Mouse (Mus musculus): ENCODE results near the gene Tdp2. TPM values are rescaled to one million over a fixed set of nuclear protein-coding genes. Genes with fewer than 3 reads are reported as not detected.

Gene Tdp2
- 30.7 and 35.8 TPM in 2 replicates for polyA plus RNA-seq (2015; fragmentation: Nextera tagmentation; extraction: Ambion mirVana)

DNA sequence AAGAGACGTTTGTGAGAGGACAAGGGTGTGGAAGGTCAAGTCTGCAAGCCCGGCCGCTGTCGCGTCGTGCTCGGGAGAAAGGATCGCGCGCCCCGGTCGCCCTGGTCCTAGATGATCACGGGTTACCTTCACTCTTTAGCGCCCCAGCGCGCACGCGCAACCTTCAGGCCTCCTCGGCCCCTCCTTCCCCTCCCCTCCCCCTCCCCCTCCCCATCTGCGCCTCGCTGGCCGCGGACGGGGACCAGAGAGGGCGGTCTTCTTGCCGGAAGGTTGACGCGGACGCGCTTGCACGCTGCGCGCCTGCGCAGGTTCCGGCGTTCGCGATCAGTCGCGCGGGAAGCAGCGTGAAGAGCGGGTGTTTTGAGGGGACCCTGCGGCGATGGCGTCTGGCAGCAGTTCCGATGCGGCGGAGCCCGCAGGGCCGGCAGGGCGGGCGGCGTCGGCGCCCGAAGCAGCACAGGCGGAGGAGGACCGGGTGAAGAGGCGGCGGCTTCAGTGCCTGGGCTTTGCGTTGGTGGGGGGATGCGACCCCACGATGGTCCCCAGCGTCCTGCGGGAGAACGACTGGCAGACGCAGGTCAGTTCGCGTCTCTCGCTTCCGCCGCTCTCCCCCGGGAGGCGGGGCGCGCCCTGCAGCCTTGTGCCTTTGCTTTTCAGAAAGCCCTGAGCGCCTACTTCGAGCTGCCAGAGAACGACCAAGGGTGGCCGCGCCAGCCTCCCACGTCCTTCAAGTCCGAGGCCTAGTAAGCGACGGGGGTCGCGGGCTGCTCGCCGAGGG, at the start of gene Tdp2, which contains the start of gene Acot13:
Gene Tdp2 (plus strand): TSS at position 327 of the 778 bp plus-strand sequence.
Gene Acot13 (minus strand): TSS at position 188 of the 778 bp plus-strand sequence.
- no peaks in the 10 kb centered on the region for H3K9me3 ChIP-seq (replicated peaks)
- peak within 1 kb of the TSS; percentile 79 for H3K9ac ChIP-seq (replicated peaks)
- under 1% methylated on average over 90 of the region's 90 CpGs for WGBS
- H3K4me3 ChIP-seq (replicated peaks): peak within 1 kb of the TSS; percentile 70
- H3K4me2 ChIP-seq: peak within 1 kb of the TSS; percentile 69
- H3K27me3 ChIP-seq (replicated peaks): no peaks in the 10 kb centered on the region
- peaks cover 27% of the 10 kb centered on the region for H3K4me1 ChIP-seq
- H3K36me3 ChIP-seq: no peaks in the 10 kb centered on the region
- peak within 1 kb of the TSS; percentile 91 for H3K27ac ChIP-seq (replicated peaks)
- ATAC-seq (ENCODE audit: low FRiP score): peak; percentile 97

DNA sequence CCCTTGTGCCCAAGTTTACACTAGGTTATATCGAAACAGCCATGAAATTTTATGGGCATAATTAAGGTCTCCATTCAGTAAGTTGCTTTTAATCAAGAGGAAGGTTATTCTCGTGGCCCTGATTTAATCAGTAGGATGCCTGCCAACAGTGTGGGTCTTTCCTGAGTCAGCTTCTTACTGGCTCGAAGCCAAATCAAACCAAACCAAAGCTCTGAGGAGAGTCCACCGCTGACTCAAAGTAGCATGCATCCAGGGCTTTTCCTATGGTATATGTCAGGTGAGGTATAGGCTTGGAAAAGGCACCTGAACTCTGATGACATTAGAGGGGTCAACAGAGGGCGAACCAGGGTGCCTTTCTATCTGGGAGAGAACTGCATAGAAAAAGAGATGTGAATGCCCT, 49.6 kb upstream of the Tdp2 start:
- Histone ChIP-seq H3K27ac (replicated peaks) (no peak overlapping the region), H3K27me3 (replicated peaks) (no peaks in the 10 kb centered on the region), H3K9me3 (replicated peaks) (no peaks in the 10 kb centered on the region), H3K4me2 (no peak overlapping the region), H3K4me1 (0 out of 2 replicates have a peak, but pooled peaks cover 7% of the 10 kb centered on the region), H3K4me3 (replicated peaks) (no peak overlapping the region), H3K9ac (replicated peaks) (no peak overlapping the region), H3K36me3 (no peaks in the 10 kb centered on the region)
- ATAC-seq (ENCODE audit: low FRiP score): peak; percentile 11; the same call in 1 of the 2 replicates
- WGBS: 47% methylated on average over 5 of the region's 5 CpGs

- 0 out of 2 replicates have a peak, but pooled peaks cover 7% of the 10 kb centered on the region for H3K4me1 ChIP-seq
- H3K4me3 ChIP-seq (replicated peaks): no peak overlapping the region
- H3K4me2 ChIP-seq: no peak overlapping the region
- no peaks in the 10 kb centered on the region for H3K27me3 ChIP-seq (replicated peaks)
- no peaks in the 10 kb centered on the region for H3K36me3 ChIP-seq
- no peak overlapping the region for H3K27ac ChIP-seq (replicated peaks)
- H3K9me3 ChIP-seq (replicated peaks): no peaks in the 10 kb centered on the region
- WGBS: 61% methylated on average over 11 of the region's 11 CpGs
- ATAC-seq (ENCODE audit: low FRiP score): no peak
- no peak overlapping the region for H3K9ac ChIP-seq (replicated peaks)
Measured at GRCm38 (mm10) chr13:24786014-24786490, 45.4 kb upstream of the Tdp2 start.

DNA sequence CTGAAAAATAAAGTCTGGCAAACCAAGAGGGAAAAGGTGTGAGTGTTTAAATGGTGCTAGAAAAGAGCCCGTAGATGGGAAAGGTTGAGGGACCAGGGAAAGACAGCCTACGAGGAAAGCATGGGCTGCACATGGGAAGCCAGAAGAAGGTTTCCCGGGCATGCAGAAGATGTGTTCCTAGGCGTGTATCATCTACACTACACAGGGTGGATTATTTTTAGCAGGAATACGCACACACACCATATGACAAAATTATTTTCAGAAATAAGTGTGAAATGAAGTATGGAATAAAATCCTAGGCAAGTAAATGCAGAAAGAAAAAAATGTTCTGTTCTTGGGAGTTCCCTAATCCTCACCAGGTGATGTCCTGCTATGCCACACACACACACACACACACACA, 44.0 kb upstream of the Tdp2 start:
- no peaks in the 10 kb centered on the region for H3K27me3 ChIP-seq (replicated peaks)
- H3K4me1 ChIP-seq: no peaks in the 10 kb centered on the region
- no peak overlapping the region for H3K27ac ChIP-seq (replicated peaks)
- H3K4me3 ChIP-seq (replicated peaks): no peak overlapping the region
- no peak overlapping the region for H3K9ac ChIP-seq (replicated peaks)
- H3K9me3 ChIP-seq (replicated peaks): no peaks in the 10 kb centered on the region
- H3K4me2 ChIP-seq: no peak overlapping the region
- H3K36me3 ChIP-seq: no peaks in the 10 kb centered on the region
- 93% methylated on average over 5 of the region's 5 CpGs for WGBS
- no peak for ATAC-seq (ENCODE audit: low FRiP score)

- Histone ChIP-seq H3K9me3 (replicated peaks) (no peaks in the 10 kb centered on the region), H3K4me2 (no peak overlapping the region), H3K27me3 (replicated peaks) (no peaks in the 10 kb centered on the region), H3K36me3 (no peaks in the 10 kb centered on the region), H3K4me3 (replicated peaks) (no peak overlapping the region), H3K4me1 (no peaks in the 10 kb centered on the region), H3K9ac (replicated peaks) (no peak overlapping the region), H3K27ac (replicated peaks) (no peak overlapping the region)
- ATAC-seq (ENCODE audit: low FRiP score): no peak
- WGBS: 80% methylated on average over 2 of the region's 2 CpGs
Measured at GRCm38 (mm10) chr13:24791349-24791748, 40.1 kb upstream of the Tdp2 start.

DNA sequence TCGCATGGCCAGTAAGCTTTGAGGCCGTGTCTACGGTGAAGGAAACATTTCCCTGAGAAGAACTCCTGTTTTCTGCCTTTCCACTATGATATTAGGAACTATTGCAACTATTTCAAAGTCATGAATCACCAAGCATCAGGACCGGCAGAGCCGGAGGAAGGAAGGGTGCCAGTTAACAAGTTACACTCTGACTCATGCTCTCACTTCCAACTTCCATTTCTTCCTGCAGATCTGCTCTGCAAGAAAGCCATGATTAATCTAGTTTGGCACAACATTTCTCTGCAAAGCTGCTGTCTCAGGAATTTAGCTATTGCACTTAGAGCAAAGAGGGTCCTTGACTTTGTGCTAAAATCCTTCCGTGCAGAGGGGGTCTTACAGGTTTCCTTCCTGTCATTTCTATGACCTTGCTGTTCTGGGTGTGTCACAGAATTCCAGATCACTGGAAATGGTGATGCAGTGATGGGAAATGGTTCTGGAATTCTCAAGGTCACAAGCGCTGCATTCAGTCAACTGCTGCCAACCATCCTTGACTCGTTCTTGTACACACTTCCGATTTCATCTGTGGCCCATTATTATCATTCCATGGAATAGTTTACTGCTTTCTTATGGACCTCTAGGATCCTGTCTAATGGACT, 39.0 kb upstream of the Tdp2 start:
- WGBS: 90% methylated on average over 9 of the region's 9 CpGs
- H3K27ac ChIP-seq (replicated peaks): no peak overlapping the region
- H3K4me1 ChIP-seq: no peaks in the 10 kb centered on the region
- no peak overlapping the region for H3K9ac ChIP-seq (replicated peaks)
- no peaks in the 10 kb centered on the region for H3K36me3 ChIP-seq
- ATAC-seq (ENCODE audit: low FRiP score): no peak
- no peaks in the 10 kb centered on the region for H3K9me3 ChIP-seq (replicated peaks)
- H3K4me2 ChIP-seq: no peak overlapping the region
- no peaks in the 10 kb centered on the region for H3K27me3 ChIP-seq (replicated peaks)
- H3K4me3 ChIP-seq (replicated peaks): no peak overlapping the region

DNA sequence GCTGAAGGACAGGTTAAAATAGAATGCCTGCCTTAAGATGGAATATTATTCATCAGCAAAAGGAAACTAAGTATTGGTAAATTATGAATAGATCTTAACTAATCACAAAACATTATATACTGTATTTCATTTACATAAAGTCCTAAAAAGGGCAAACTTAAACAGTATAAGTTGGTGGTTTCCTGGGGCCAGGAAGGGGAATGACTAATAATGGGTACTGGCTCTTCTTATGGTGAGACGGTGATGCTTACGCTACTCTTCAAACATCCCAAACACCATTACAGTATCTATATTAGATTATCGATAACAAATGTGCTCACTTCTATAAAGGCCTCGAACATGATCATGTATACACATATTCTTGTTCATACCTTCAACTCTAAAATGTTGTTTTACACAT, 32.8 kb upstream of the Tdp2 start:
- ATAC-seq (ENCODE audit: low FRiP score): no peak
- H3K9me3 ChIP-seq (replicated peaks): no peaks in the 10 kb centered on the region
- WGBS: 96% methylated on average over 4 of the region's 4 CpGs
- no peak overlapping the region for H3K4me3 ChIP-seq (replicated peaks)
- H3K36me3 ChIP-seq: no peaks in the 10 kb centered on the region
- no peaks in the 10 kb centered on the region for H3K27me3 ChIP-seq (replicated peaks)
- H3K27ac ChIP-seq (replicated peaks): no peak overlapping the region
- no peak overlapping the region for H3K4me2 ChIP-seq
- peaks cover 21% of the 10 kb centered on the region for H3K4me1 ChIP-seq
- H3K9ac ChIP-seq (replicated peaks): no peak overlapping the region

DNA sequence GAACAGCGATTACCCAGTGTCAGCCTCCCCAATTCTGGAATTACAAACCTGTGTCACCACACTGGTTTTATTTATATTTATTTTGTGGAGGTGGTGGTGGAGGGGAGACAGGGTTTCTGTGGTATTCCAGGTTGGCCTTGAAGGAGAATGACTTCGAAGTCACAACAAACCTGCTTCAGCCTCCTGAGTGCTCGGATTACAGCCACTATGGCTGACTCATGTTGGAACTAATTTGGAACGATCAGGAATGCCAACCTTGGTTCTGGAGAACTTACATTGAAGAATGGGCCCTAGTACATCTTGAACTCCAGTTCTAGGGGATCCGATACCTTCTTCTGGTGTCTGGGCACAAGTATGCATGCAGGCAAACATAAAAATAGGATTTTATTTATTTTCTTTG, 32.1 kb upstream of the Tdp2 start:
- Histone ChIP-seq H3K36me3 (no peaks in the 10 kb centered on the region), H3K9me3 (replicated peaks) (no peaks in the 10 kb centered on the region), H3K4me2 (peak overlapping the region; percentile 86), H3K4me3 (replicated peaks) (peak overlapping the region; percentile 96), H3K4me1 (peaks cover 26% of the 10 kb centered on the region), H3K27ac (replicated peaks) (no peak overlapping the region), H3K27me3 (replicated peaks) (no peaks in the 10 kb centered on the region), H3K9ac (replicated peaks) (no peak overlapping the region)
- 74% methylated on average over 5 of the region's 5 CpGs for WGBS
- ATAC-seq (ENCODE audit: low FRiP score): no peak

- Histone ChIP-seq H3K4me3 (replicated peaks) (peak overlapping the region; percentile 96), H3K9ac (replicated peaks) (peak overlapping the region; percentile 51), H3K4me2 (peak overlapping the region; percentile 86), H3K9me3 (replicated peaks) (no peaks in the 10 kb centered on the region), H3K27me3 (replicated peaks) (no peaks in the 10 kb centered on the region), H3K4me1 (peaks cover 30% of the 10 kb centered on the region), H3K27ac (replicated peaks) (peak overlapping the region; percentile 98), H3K36me3 (no peaks in the 10 kb centered on the region)
- ATAC-seq (ENCODE audit: low FRiP score): peak; percentile 48
- WGBS: under 1% methylated on average over 31 of the region's 31 CpGs
Measured at GRCm38 (mm10) chr13:24799925-24800673, 31.4 kb upstream of the Tdp2 start.

- Histone ChIP-seq H3K9me3 (replicated peaks) (no peaks in the 10 kb centered on the region), H3K4me2 (peak overlapping the region; percentile 86), H3K9ac (replicated peaks) (peak overlapping the region; percentile 92), H3K4me3 (replicated peaks) (peak overlapping the region; percentile 96), H3K4me1 (peaks cover 30% of the 10 kb centered on the region), H3K36me3 (peaks cover 4% of the 10 kb centered on the region), H3K27ac (replicated peaks) (peak overlapping the region; percentile 98), H3K27me3 (replicated peaks) (no peaks in the 10 kb centered on the region)
- WGBS: under 1% methylated on average over 42 of the region's 42 CpGs
- ATAC-seq (ENCODE audit: low FRiP score): peak; percentile 97
Measured at GRCm38 (mm10) chr13:24800674-24801307, 30.7 kb upstream of the Tdp2 start.

- peaks cover 4% of the 10 kb centered on the region for H3K36me3 ChIP-seq
- ATAC-seq (ENCODE audit: low FRiP score): peak; percentile 58
- under 1% methylated on average over 56 of the region's 74 CpGs for WGBS
- H3K4me3 ChIP-seq (replicated peaks): peak within 1 kb of the TSS; percentile 96
- H3K4me2 ChIP-seq: peak within 1 kb of the TSS; percentile 86
- no peaks in the 10 kb centered on the region for H3K27me3 ChIP-seq (replicated peaks)
- peak within 1 kb of the TSS; percentile 92 for H3K9ac ChIP-seq (replicated peaks)
- peak within 1 kb of the TSS; percentile 98 for H3K27ac ChIP-seq (replicated peaks)
- no peaks in the 10 kb centered on the region for H3K9me3 ChIP-seq (replicated peaks)
- H3K4me1 ChIP-seq: peaks cover 32% of the 10 kb centered on the region
Measured at GRCm38 (mm10) chr13:24801308-24801921, 30.1 kb upstream of the Tdp2 start, which contains the start of gene BC005537. BC005537 (plus strand) TSS chr13:24801657.
